15 mouse cellular contexts compared by ENCODE assay signal in the genomic region with DNA sequence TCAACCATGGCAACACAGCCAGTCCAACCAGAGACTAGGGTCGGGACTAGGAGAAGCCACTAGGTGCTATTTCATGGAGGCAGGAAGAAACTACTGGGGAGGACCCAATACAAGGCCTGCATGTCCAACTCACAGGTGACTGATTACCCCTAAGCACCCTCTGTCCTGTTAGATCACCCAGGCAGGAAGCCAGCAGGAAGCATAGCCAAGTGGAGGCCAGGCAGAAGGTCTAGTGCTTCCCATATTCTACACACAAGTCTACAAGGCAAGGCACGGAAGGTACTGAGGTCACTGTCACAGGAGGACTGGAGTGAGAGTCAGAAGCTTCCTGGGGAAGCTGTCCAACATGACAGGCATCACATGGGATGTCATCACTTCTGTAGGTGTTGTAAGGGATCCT. TPM values are rescaled to one million over a fixed set of nuclear protein-coding genes. Genes with fewer than 3 reads are reported as not detected.
DNase-seq lines count a peak whose midpoint lies in the region; ATAC-seq and TF ChIP-seq lines count a peak whose summit lies in the region.
"Had no signal": no experiment of that assay in that cellular context is flagged by ENCODE, and none has a peak within 500 bp of the region (broad histone marks: within the 10 kb centered on the region; RNA-seq: fewer than 3 reads in every experiment).

No protein-coding gene starts in this region.

- H3K27me3 ChIP-seq in heart, adult 2 months (ENCODE audit: control insufficient read depth, insufficient read depth, low read length), result no peaks in the 10 kb centered on the region
- H3K27me3 ChIP-seq in heart, embryonic 12.5 days (replicated peaks), result no peaks in the 10 kb centered on the region
- H3K27me3 ChIP-seq in stomach, embryonic 15.5 days (replicated peaks), result no peaks in the 10 kb centered on the region
- H3K27me3 ChIP-seq in stomach, postnatal 0 days (ENCODE audit: control insufficient read depth, insufficient read depth, low read length), result no peaks in the 10 kb centered on the region
- H3K27me3 ChIP-seq in heart, embryonic 13.5 days (replicated peaks), result 0 out of 2 replicates have a peak, but pooled peaks cover 2% of the 10 kb centered on the region
- H3K27me3 ChIP-seq in intestine, postnatal 0 days (replicated peaks; ENCODE audit: control insufficient read depth, insufficient read depth, low read length), result no peaks in the 10 kb centered on the region

- no peaks in the 10 kb centered on the region for H3K9me3 ChIP-seq in heart, embryonic 12.5 days (replicated peaks)
- no peaks in the 10 kb centered on the region for H3K9me3 ChIP-seq in stomach, embryonic 15.5 days
- no peaks in the 10 kb centered on the region for H3K9me3 ChIP-seq in stomach, postnatal 0 days (ENCODE audit: control insufficient read depth, low read length)
- no peaks in the 10 kb centered on the region for H3K9me3 ChIP-seq in heart, embryonic 13.5 days
- no peaks in the 10 kb centered on the region for H3K9me3 ChIP-seq in intestine, postnatal 0 days (ENCODE audit: control insufficient read depth)
- H3K9me3 ChIP-seq: hindbrain, embryonic 10.5 days had no signal

- H3K9ac ChIP-seq in heart, adult 2 months (ENCODE audit: low read depth, low read length), result no peak overlapping the region
- H3K9ac ChIP-seq in heart, embryonic 12.5 days, result no peak overlapping the region
- no peak overlapping the region for H3K9ac ChIP-seq in stomach, embryonic 15.5 days
- no peak overlapping the region for H3K9ac ChIP-seq in stomach, postnatal 0 days (ENCODE audit: low read length)
- H3K9ac ChIP-seq in heart, embryonic 13.5 days, result no peak overlapping the region
- no peak overlapping the region for H3K9ac ChIP-seq in intestine, postnatal 0 days (ENCODE audit: low read depth, low read length)

- TF ChIP-seq CTCF in heart, adult 2 months (IDR thresholded peaks at IDR 0.05), result no peak
- TF ChIP-seq CTCF in stomach, postnatal 0 days (IDR thresholded peaks at IDR 0.05; ENCODE audit: low read depth), result no peak
- TF ChIP-seq CTCF in intestine, postnatal 0 days (IDR thresholded peaks at IDR 0.05; ENCODE audit: low read depth), result no peak

- 0 out of 2 replicates have a peak, but pooled peaks have one; percentile 11 for TF ChIP-seq EP300 in heart, adult 2 months (IDR thresholded peaks at IDR 0.05; ENCODE audit: insufficient read depth, low read depth, low read length)
- no peak for TF ChIP-seq EP300 in stomach, postnatal 0 days (optimal IDR thresholded peaks at IDR 0.05)

- peaks cover 11% of the 10 kb centered on the region for H3K4me1 ChIP-seq in heart, adult 2 months (ENCODE audit: control insufficient read depth, insufficient read depth, low read length)
- H3K4me1 ChIP-seq in heart, embryonic 12.5 days (replicated peaks), result peaks cover 35% of the 10 kb centered on the region
- H3K4me1 ChIP-seq in stomach, embryonic 15.5 days, result peaks cover 21% of the 10 kb centered on the region
- H3K4me1 ChIP-seq in stomach, postnatal 0 days (replicated peaks; ENCODE audit: control insufficient read depth, insufficient read depth), result peaks cover 3% of the 10 kb centered on the region; the same call in 1 of the 2 replicates
- peaks cover 41% of the 10 kb centered on the region for H3K4me1 ChIP-seq in heart, embryonic 13.5 days
- peaks cover 12% of the 10 kb centered on the region; the same call in 1 of the 2 replicates for H3K4me1 ChIP-seq in intestine, postnatal 0 days (replicated peaks; ENCODE audit: control insufficient read depth, insufficient read depth, low read length)

- TF ChIP-seq POLR2A in heart, adult 2 months (IDR thresholded peaks at IDR 0.05; ENCODE audit: insufficient read depth, low read depth, low read length), result 0 out of 2 replicates have a peak, but pooled peaks have one; percentile 18

- H3K79me2 ChIP-seq in heart, adult 2 months (replicated peaks; ENCODE audit: control insufficient read depth, insufficient read depth, low read length), result no peaks in the 10 kb centered on the region

- H3K4me2 ChIP-seq in heart, embryonic 12.5 days, result no peak overlapping the region
- peak overlapping the region; percentile 21; the same call in 1 of the 2 replicates for H3K4me2 ChIP-seq in stomach, embryonic 15.5 days
- H3K4me2 ChIP-seq in stomach, postnatal 0 days (replicated peaks; ENCODE audit: low read depth), result no peak overlapping the region
- H3K4me2 ChIP-seq in heart, embryonic 13.5 days, result no peak overlapping the region
- H3K4me2 ChIP-seq in intestine, postnatal 0 days (replicated peaks; ENCODE audit: low read depth), result peak overlapping the region; percentile 21; the same call in 1 of the 2 replicates

- no peak overlapping the region for H3K4me3 ChIP-seq in heart, adult 2 months
- no peak overlapping the region for H3K4me3 ChIP-seq in heart, embryonic 12.5 days
- no peak overlapping the region for H3K4me3 ChIP-seq in stomach, embryonic 15.5 days (replicated peaks)
- no peak overlapping the region for H3K4me3 ChIP-seq in stomach, postnatal 0 days (ENCODE audit: low read depth, low read length)
- H3K4me3 ChIP-seq in heart, embryonic 13.5 days, result no peak overlapping the region
- H3K4me3 ChIP-seq in intestine, postnatal 0 days (ENCODE audit: low read depth, low read length), result no peak overlapping the region
- H3K4me3 ChIP-seq: hindbrain, embryonic 10.5 days; layer of hippocampus, adult 2 months had no signal

- ATAC-seq in heart, embryonic 12.5 days (ENCODE audit: insufficient number of reproducible peaks, low FRiP score), result no peak
- ATAC-seq in stomach, embryonic 15.5 days (ENCODE audit: insufficient read depth, low FRiP score, low read depth), result no peak
- no peak for ATAC-seq in stomach, postnatal 0 days (ENCODE audit: low FRiP score, low TSS enrichment)
- ATAC-seq in heart, embryonic 13.5 days (ENCODE audit: extremely low read depth, insufficient number of reproducible peaks, low FRiP score, low TSS enrichment), result no peak
- ATAC-seq in intestine, postnatal 0 days, result peak; percentile 26; the same call in 1 of the 2 replicates

- H3K27ac ChIP-seq in heart, adult 2 months, result peak overlapping the region; percentile 61
- H3K27ac ChIP-seq in heart, embryonic 12.5 days (ENCODE audit: poor library complexity, severe bottlenecking), result no peak overlapping the region
- peak overlapping the region; percentile 32; the same call in 1 of the 2 replicates for H3K27ac ChIP-seq in stomach, embryonic 15.5 days
- H3K27ac ChIP-seq in stomach, postnatal 0 days (replicated peaks), result no peak overlapping the region
- H3K27ac ChIP-seq in heart, embryonic 13.5 days (replicated peaks), result 0 out of 2 replicates have a peak overlapping the region, but pooled peaks have one; percentile 3
- H3K27ac ChIP-seq in intestine, postnatal 0 days (ENCODE audit: low read depth, low read length), result peak overlapping the region; percentile 57
- H3K27ac ChIP-seq: hindbrain, embryonic 10.5 days; layer of hippocampus, adult 2 months had no signal

- intact Hi-C loops in heart, adult 2 months (cut with DNase I), result loop anchor here (10.0 kb wide), 1 partner anchor 150 kb away; the partner anchor contains the start of genes Entr1, Pmpca and Snapc4

- DNase-seq in heart, adult 2 months, result peak; percentile 45 to 71
- DNase-seq in stomach, postnatal 0 days (ENCODE audit: low spot score), result no peak
- DNase-seq in embryo, embryonic 10 days (ENCODE audit: low spot score), result no peak
- DNase-seq in retina, postnatal 1 day, result no peak
- DNase-seq: cerebellum, postnatal 10 days; gastrocnemius, postnatal 14 days; lung, adult 18-20 months; midbrain, embryonic 14.5 days had no signal

- no peaks in the 10 kb centered on the region for H3K36me3 ChIP-seq in heart, adult 2 months (ENCODE audit: control insufficient read depth, insufficient read depth, low read length)
- no peaks in the 10 kb centered on the region for H3K36me3 ChIP-seq in heart, embryonic 12.5 days
- H3K36me3 ChIP-seq in stomach, embryonic 15.5 days, result no peaks in the 10 kb centered on the region
- H3K36me3 ChIP-seq in stomach, postnatal 0 days (ENCODE audit: control insufficient read depth, insufficient read depth, low read length), result no peaks in the 10 kb centered on the region
- H3K36me3 ChIP-seq in heart, embryonic 13.5 days, result no peaks in the 10 kb centered on the region
- no peaks in the 10 kb centered on the region for H3K36me3 ChIP-seq in intestine, postnatal 0 days (ENCODE audit: control insufficient read depth, insufficient read depth)

- WGBS in heart, adult 2 months, result 36% methylated on average over 2 of the region's 2 CpGs
- 64% methylated on average over 2 of the region's 2 CpGs for WGBS in heart, embryonic 12.5 days
- 67% methylated on average over 2 of the region's 2 CpGs for WGBS in stomach, embryonic 15.5 days
- 76% methylated on average over 2 of the region's 2 CpGs for WGBS in stomach, postnatal 0 days
- 69% methylated on average over 2 of the region's 2 CpGs for WGBS in heart, embryonic 13.5 days
- 44% methylated on average over 2 of the region's 2 CpGs for WGBS in intestine, postnatal 0 days

RNA-seq across cellular contexts. Expression of gene Qsox2, which starts 2.6 kb away (rescaled TPM):
- 10 to 100 TPM; 17.3 to 22.2 TPM for total RNA-seq in heart, adult 2 months (2021)
- polyA plus RNA-seq in heart, adult 2 months (2012; rRNA removed), result 11.1 and 18.1 TPM in 2 replicates
- 15.6 and 15.9 TPM in 2 replicates for polyA plus RNA-seq in heart, embryonic 12.5 days (2016; fragmentation: Nextera tagmentation; extraction: Ambion mirVana)
- 26.1 and 32.4 TPM in 2 replicates for polyA plus RNA-seq in stomach, embryonic 15.5 days (2015; fragmentation: Nextera tagmentation; extraction: Ambion mirVana)
- polyA plus RNA-seq in stomach, postnatal 0 days (2015; fragmentation: Nextera tagmentation; extraction: Ambion mirVana), result 10.7 and 11.2 TPM in 2 replicates
- 11.3 and 11.6 TPM in 2 replicates for polyA plus RNA-seq in heart, embryonic 13.5 days (2015; fragmentation: Nextera tagmentation; extraction: Ambion mirVana)
- polyA plus RNA-seq in intestine, postnatal 0 days (2015; fragmentation: Nextera tagmentation; extraction: Ambion mirVana), result 7.0 and 7.5 TPM in 2 replicates

RNA-seq across cellular contexts. Expression of gene Lhx3, which starts 26.7 kb away (rescaled TPM):
- not detected for total RNA-seq in heart, adult 2 months (2021)
- not detected in 2 replicates for polyA plus RNA-seq in heart, adult 2 months (2012; rRNA removed)
- polyA plus RNA-seq in heart, embryonic 12.5 days (2016; fragmentation: Nextera tagmentation; extraction: Ambion mirVana), result not detected in 2 replicates
- 0.08 TPM in 1 of 2 replicates, not detected in the other for polyA plus RNA-seq in stomach, embryonic 15.5 days (2015; fragmentation: Nextera tagmentation; extraction: Ambion mirVana)
- polyA plus RNA-seq in stomach, postnatal 0 days (2015; fragmentation: Nextera tagmentation; extraction: Ambion mirVana), result not detected in 2 replicates
- 0.23 TPM in 1 of 2 replicates, not detected in the other for polyA plus RNA-seq in heart, embryonic 13.5 days (2015; fragmentation: Nextera tagmentation; extraction: Ambion mirVana)
- 0.10 TPM in 1 of 2 replicates, not detected in the other for polyA plus RNA-seq in intestine, postnatal 0 days (2015; fragmentation: Nextera tagmentation; extraction: Ambion mirVana)
- total RNA-seq: gastrocnemius, postnatal 14 days; layer of hippocampus, adult 2 months had no signal
- polyA plus RNA-seq: limb, embryonic 11.5 days; midbrain, embryonic 14.5 days had no signal

RNA-seq across cellular contexts. Expression of gene Ccdc187, which starts 59.6 kb away (rescaled TPM):
- total RNA-seq in heart, adult 2 months (2021), result under 1 TPM; 0.09 to 0.13 TPM
- polyA plus RNA-seq in heart, adult 2 months (2012; rRNA removed), result 0.09 and 0.37 TPM in 2 replicates
- polyA plus RNA-seq in heart, embryonic 12.5 days (2016; fragmentation: Nextera tagmentation; extraction: Ambion mirVana), result 0.05 and 0.09 TPM in 2 replicates
- 0.57 and 0.61 TPM in 2 replicates for polyA plus RNA-seq in stomach, embryonic 15.5 days (2015; fragmentation: Nextera tagmentation; extraction: Ambion mirVana)
- polyA plus RNA-seq in stomach, postnatal 0 days (2015; fragmentation: Nextera tagmentation; extraction: Ambion mirVana), result 0.21 and 0.40 TPM in 2 replicates
- polyA plus RNA-seq in heart, embryonic 13.5 days (2015; fragmentation: Nextera tagmentation; extraction: Ambion mirVana), result 0.10 and 0.24 TPM in 2 replicates
- polyA plus RNA-seq in intestine, postnatal 0 days (2015; fragmentation: Nextera tagmentation; extraction: Ambion mirVana), result 0.09 and 0.21 TPM in 2 replicates
- polyA plus RNA-seq: limb, embryonic 11.5 days had no signal

Comparison
In these comparisons a context has a peak if more than half of its experiments do, and no peak if none do; other contexts are left out.
1. H3K27ac ChIP-seq: peak in heart, adult 2 months (single experiment), stomach, embryonic 15.5 days (single experiment), heart, embryonic 13.5 days (single experiment) and intestine, postnatal 0 days (single experiment); none in heart, embryonic 12.5 days (single experiment) and stomach, postnatal 0 days (single experiment).
2. H3K4me2 ChIP-seq: peak in stomach, embryonic 15.5 days (single experiment) and intestine, postnatal 0 days (single experiment); none in heart, embryonic 12.5 days (single experiment), stomach, postnatal 0 days (single experiment) and heart, embryonic 13.5 days (single experiment).
3. DNase-seq: peak in heart, adult 2 months (2 of 2); none in stomach, postnatal 0 days (single experiment), embryo, embryonic 10 days (single experiment) and retina, postnatal 1 day (single experiment).